Mouse (Mus musculus): Measurements from ENCODE around the gene Prrc2b.
A peak's percentile ranks its signal among the peaks of the same experiment; 100 is the strongest.

The Prrc2b gene

DNA sequence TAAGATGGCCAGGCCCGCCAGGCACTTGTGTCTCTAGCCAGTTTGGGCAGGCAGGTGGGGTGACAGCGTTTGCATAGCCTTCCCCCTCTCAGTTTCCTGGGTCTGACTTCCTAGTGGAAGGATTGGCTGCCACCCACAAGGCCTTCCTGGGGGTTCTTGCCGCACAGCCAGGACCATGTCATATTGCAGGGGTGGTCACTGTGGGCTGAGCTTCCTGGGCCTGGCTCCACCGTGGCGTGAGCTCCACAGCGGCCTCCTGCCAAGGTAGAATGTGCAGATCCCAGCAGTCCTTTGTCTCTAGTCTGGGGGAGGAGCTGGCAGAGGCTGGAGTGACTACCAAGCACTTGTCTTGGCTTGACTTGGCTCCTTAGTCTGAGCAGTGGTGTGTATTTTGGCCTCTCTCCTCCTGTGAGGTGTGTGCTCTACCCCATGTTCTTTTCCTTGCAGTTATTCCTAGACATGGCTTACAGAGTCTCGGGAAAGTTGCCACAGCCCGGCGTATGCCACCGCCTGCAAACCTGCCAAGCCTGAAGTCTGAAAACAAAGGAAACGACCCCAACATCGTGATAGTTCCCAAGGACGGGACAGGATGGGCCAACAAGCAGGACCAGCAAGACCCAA lies 31.9 kb downstream of the Prrc2b start:
- no peak for DNase-seq (ENCODE audit: low read depth, low spot score)

DNA sequence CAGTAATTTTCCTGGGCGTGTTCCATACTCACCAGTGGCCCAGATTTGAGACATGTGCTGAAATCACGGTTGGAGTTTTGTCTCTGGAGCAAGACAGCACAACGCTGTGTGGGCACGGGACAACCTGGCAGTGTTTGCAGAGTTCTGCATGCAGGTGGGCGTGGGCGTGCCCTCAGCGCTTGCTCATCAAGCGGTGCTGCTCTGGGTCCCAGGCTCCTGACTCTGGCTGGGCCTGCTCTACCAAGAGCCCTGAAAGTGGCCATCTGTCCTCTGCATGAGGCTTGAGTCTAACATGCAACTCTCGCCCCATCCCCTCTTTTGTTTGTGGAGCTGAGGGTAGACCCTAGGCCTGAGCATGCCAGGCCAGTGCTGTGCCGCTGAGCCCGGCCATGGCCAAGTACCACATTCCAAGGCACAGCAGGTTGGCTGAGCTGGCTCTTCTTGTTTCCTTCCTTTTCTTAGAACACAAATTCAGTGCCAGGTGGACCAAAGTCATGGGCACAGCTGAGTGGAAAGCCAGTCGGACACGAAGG lies 36.2 kb downstream of the Prrc2b start:
- DNase-seq (ENCODE audit: low read depth, low spot score) = no peak

DNA sequence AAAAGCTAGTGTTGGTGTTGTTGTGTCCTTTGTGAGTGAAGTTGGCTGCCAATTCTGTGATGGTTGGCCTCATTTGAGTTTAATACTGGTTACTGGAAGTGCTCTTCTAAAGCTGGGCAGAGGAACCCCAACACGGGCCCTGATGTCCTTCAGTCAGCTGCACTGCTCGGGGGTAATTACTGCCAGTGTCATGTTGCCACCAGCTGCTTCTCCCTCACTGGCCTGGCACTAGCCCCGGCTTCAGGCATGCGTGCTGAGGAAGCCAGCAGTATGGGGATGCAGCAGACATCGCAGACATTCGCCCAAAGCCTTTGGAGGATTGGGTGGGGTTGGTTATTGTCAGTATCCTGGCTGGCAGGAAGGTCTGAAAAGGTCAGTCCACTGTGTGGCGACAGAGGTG lies 36.8 kb downstream of the Prrc2b start:
- no peak for DNase-seq (ENCODE audit: low read depth, low spot score)

DNA sequence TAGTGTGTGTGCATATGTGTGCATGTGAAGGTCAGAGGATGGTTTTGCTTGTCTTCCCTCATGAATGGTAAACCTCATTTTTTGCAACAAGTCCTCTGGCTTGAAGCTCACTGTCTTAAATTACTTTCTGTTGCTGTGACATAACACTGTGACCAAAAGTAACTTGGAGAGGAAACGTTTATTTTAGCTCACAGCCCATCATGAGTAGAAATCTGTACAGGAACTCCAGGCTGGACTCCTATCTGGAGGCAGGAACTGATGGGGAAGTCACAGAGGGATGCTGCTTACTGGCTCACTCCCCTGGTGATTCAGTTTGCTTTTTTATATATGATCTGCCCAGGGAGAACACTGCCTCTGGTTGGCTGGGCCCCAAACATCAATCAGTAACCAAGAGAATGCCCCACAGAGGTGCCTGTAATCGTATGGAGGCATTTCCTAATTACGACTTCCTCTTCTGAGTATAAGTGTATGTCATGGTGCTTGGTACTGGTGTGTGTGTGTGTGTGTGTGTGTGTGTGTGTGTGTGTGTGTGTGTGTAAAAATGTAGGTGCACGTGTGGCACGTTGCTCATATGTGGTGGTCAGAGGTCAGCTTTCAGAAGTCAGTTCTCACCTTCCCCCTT lies 38.3 kb downstream of the Prrc2b start:
- no peak for DNase-seq (ENCODE audit: low read depth, low spot score)

DNA sequence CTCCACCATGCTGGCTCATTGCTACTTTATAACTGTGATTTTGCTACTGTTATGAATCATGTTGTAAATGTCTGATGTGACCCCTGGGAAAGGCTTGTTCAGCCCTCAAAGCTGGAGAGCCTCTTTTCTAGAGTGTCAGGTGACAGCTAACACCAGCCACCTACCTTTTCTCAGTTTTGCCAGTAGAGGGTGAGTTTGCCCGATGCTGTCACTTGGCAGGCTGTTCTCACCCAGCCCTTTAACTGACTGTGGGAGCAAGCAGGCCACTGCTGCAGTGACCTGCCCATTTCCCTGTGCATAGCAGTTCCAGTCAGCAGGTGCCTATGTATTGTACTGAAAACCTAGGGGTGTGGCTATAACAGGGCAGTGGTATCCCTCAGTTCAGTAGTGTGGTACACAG lies 39.7 kb downstream of the Prrc2b start:
- no peak for DNase-seq (ENCODE audit: low read depth, low spot score)

DNA sequence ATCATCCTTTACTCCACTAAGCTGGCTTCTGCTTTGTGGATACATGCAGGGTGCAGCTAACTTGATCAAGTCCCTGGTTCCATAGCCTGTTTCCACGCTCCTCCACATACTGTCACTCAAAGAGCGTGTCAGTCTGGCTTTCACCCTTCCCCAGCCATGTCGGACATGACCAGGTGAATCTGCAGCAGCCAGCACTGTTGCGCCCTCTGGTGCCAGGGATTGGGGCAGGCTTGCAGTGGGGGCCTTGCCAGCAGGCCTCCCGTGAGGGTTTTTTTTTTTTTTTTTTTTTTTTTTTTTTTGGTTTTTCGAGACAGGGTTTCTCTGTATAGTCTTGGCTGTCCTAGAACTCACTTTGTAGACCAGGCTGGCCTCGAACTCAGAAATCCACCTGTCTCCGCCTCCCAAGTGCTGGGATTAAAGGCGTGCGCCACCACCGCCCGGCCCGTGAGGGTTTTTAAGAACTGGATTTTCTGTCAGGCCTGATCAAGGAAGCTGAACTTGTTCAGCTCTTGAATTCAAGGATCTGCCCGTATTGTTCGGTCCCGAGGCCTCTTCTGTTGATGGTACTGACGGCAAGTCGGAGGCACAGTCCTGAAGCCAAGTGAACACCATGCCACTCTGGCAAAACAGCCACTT lies 41.1 kb downstream of the Prrc2b start:
- DNase-seq (ENCODE audit: low read depth, low spot score) = peak; percentile 27

DNA sequence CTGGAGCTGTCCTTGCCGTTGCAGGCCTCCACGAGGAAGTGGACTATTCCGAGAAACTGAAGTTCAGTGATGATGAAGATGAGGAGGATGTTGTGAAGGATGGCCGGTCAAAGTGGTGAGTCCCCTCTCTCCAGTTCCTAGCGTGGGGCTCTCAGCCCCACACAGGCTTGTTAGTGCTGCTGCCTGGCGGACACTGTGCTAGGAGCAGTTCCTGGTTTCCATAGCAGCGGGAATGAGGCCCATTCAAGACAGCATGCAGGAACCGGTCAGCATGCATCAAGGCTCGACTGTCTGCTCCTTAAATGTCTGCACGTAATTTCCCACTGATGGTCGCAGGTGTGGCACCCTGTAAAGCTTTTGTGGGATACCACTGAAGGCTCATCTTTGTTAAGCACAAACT lies 48.1 kb downstream of the Prrc2b start:
- no peak for DNase-seq (ENCODE audit: low read depth, low spot score)

DNA sequence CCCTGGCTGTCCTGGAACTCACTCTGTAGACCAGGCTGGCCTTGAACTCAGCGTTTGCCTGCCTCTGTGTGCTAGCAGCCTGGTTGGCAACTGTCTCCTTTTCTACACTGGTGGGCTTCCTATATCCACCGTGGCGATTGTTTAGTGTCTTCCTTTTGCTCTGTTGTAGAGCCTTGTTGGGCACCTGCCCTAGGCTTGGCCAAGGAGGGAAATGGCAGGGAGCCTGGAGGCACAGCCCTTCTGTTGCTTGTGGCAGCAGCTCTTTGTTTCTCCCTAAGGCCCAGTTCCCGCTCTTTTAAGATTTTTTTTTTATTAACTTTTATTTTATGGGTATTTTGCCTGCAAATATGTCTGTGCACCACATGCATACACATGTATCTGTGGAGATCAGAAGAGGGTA lies 49.2 kb downstream of the Prrc2b start:
- DNase-seq (ENCODE audit: low read depth, low spot score) = no peak

DNA sequence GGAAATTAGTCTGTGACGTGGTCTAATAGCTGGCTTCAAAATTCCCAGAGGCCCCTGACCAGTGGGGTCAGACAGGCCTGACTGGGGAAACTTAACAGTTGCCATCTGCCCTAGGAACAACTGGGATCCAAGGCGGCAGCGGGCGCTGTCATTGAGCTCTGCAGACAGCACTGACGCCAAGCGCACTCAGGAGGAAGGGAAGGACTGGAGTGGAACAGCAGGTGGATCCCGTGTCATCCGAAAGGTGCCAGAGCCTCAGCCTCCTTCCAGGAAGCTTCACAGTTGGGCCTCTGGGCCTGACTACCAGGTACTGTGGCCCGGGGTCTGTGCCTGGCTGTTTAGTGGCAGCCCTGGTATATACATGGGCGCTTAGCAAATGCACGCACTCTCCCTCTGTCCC lies 49.8 kb downstream of the Prrc2b start:
- DNase-seq (ENCODE audit: low read depth, low spot score) = no peak

DNA sequence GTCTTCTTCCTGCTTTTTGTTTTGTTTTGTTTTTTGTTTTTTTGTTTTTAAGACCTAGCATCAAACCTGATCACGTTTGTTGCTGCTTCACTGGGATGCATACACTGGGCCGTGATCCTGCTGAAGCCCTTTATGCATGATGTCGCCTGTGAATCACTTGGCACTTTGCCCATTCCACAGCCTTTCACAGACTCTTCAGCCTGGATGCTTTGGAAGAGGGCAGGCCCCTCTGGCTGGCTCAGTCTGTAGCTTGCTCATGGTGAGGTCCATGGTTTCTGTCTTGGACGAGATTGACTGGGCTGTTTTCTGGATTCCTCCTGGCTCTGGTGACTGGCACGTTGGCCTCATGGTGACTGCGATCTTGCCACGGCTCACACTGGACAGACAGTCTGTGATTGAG lies 50.6 kb downstream of the Prrc2b start:
- no peak for DNase-seq (ENCODE audit: low read depth, low spot score)

DNA sequence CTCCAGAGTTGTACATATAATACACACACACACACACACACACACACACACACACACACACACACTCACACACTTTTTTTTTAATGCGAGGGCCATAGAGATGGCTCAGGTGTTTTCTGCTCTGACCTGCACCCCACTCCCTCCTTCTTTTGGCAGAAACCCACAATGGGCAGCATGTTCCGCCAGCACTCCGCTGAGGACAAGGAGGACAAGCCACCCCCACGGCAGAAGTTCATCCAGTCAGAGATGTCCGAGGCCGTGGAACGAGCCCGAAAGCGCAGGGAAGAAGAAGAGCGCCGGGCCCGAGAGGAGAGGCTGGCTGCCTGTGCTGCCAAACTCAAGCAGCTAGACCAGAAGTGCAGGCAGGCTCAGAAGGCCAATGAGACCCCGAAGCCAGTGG lies 53.0 kb downstream of the Prrc2b start:
- DNase-seq (ENCODE audit: low read depth, low spot score) = no peak

DNA sequence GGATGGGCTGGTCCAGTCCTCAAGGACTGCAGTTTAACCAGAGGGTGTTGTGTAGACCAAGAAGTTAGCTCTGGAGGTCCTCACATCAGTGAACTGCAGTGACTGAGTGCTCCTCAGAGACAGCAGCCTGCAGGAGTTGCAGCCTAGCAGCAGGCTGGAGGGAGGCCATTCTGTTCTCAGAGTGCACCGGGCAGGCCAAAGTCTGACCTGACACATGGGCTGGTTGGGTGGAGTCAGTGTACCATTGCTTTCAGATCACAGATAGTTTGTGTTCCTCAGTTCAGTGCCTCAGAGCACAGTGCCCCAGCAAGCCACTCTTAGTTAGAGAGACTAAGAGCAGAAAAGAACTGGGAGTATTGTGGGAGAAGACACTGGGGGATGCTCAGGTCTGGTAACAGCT lies 56.8 kb downstream of the Prrc2b start:
- DNase-seq (ENCODE audit: low read depth, low spot score) = no peak

DNA sequence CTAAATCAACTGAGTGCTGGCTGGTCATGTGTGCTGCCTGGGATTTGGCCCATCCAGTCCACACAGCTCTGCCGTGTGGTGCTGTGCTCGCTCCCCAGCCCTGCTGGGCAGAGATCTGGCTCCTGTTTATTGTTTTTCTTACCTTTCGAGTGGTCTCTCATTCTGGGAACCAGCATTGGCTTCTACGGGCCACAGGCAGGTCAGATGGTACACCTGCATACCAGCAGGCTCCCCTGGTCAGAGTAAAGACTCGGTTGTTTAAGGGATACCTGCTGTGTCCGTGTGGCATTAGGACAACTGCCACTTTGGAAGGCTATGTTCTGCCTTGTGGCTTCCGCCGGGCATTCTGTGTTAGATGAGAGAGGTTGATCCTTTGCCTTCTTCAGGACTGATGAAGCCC lies 60.8 kb downstream of the Prrc2b start:
- DNase-seq (ENCODE audit: low read depth, low spot score) = no peak

DNA sequence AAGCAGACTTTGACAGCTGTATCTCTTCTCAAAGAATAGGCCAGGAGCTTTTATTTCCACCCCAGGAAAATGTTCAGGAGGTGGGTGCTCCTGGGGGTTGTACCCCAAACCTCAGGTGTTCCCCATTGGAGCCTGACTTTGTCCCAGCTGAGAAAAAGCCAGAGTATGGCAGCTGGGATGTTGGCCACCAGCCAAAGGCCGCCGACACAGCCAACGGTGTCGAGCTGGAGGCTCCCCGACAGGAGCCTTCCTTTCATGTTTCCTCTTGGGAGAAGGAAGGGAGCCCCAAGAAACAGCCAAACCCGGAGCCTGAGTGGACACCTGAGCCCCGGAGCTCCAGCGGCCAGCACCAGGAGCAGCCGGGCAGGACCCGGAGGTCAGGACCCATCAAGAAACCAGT lies 62.1 kb downstream of the Prrc2b start:
- DNase-seq (ENCODE audit: low read depth, low spot score) = no peak

DNA sequence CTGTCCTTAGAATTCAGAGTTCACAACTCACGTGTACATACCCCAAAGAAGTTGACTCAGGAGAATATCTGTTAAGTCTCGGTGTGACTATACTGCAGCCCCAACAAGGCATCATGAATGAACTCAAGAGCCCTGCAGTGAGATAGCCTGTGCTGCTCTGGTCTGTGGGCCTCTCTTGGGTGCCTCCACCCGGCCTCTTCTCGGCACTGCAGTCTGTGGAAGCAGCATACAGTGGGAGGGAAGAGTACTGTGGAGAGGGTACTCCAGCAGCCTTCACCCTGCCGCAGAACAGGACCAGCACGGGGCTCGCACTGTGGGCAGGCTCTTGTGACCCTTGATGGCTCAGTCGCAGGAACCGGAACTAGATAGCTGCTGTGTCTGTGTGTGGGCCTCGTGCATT lies 64.7 kb downstream of the Prrc2b start:
- DNase-seq (ENCODE audit: low read depth, low spot score) = no peak

DNA sequence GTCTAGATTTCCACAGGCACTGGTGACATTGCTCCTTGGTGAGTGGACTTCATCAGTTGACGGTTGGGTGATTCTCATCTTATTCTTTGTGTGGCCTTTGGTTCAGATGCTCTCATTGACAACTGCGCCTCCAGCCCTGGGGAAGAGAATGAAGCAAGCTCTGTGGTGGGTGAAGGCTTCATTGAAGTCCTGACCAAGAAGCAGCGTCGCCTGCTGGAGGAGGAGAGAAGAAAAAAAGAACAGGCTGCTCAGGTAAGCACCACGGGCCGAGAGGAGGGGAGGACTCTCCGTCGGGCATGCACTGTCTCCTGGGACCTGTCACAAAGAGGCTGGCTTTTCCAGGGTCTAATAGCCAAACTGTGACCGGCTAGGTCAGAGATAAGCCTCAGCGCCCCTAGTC lies 65.6 kb downstream of the Prrc2b start:
- DNase-seq (ENCODE audit: low read depth, low spot score) = no peak

DNA sequence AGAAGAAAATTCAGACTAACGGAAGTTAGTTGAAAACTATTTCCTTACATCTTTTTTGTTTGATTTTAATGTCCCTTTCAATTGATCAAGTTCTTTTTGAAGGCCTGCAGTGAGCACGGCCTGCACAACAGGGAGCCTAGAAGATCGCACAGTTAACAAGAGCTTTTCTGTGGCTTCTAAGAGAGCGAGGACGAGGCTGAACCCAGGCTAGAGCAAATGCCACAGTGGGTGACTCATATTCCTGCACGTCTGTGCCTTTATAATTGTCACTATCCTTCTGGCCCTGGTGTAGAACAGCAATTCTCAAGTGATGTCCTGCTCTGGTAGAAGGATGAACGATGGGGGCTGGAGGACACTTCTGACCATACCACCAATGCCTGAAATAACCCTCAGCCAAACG lies 66.8 kb downstream of the Prrc2b start:
- DNase-seq (ENCODE audit: low read depth, low spot score) = no peak

DNA sequence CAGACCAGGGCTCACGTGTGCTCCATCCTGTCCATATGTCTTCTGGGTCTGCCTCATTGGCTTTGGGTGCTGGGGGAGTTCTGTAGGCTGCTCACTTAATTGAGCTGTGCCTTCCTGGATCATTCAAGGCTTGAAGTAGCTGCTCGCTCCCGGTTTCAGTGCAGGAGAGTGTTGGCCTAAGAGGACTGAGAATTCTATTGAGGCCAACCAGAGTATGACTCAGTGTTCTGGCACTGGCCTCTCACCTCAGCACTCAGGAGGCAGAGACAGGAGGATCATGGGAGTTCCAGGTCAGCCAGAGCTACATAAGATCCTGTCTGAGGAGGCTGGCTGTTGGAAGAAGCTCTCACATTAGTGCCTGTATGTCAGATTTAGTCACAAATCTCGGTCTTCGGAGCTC lies 67.2 kb downstream of the Prrc2b start:
- DNase-seq (ENCODE audit: low read depth, low spot score) = no peak

DNA sequence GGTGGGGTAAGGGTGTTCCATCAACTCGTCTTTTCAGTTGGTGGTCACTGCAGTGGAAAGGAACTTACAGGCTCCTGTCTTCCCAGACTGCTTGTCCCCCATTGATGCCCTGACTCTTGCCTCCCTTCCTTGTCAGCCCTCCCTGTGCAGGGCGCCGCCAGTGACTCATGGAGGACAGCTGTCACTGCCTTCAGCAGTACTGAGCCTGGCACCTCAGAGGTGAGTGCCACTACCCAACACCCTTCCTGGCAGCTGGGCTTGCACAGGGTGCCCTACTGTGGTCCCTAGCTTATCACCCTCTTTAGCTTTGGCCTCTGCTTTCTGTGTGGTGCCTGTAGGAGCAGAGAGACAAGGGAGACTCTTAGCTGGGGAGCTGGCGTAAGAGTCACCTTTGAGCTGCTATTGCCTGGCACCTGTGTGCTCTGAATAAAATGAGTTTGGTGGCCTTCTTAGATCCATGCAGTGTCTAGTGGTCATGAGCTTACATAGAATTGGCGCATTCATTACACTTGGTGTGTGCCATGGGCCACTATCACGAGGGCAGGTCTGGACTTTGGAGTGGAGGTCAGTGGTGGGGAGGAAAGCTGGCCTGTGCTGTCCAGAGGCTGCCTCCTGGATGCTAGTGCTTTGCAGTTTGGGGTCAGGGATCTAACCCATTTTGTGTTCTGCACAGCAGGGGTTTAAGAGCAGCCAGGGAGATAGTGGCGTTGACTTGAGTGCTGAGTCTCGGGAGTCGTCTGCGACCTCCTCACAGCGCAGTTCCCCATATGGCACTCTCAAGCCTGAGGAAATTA lies 67.9 kb downstream of the Prrc2b start:
- DNase-seq (ENCODE audit: low read depth, low spot score) = no peak

DNA sequence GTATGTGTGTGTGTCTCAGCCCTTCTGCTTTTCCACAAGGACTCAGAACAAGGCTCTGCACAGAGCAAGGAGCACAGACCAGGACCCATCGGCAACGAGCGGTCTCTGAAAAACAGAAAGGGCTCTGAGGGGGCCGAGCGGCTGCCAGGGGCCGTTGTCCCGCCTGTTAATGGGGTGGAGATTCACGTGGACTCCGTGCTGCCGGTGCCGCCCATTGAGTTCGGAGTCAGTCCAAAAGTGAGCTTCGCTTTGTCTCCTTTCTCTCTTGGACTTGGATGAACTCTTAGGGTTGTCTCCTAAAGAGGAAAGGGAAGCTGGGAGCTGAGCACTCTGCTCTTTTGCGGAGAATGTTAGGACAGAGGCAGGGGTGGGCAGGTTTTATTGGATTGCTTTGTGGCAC lies 68.6 kb downstream of the Prrc2b start:
- no peak for DNase-seq (ENCODE audit: low read depth, low spot score)

DNA sequence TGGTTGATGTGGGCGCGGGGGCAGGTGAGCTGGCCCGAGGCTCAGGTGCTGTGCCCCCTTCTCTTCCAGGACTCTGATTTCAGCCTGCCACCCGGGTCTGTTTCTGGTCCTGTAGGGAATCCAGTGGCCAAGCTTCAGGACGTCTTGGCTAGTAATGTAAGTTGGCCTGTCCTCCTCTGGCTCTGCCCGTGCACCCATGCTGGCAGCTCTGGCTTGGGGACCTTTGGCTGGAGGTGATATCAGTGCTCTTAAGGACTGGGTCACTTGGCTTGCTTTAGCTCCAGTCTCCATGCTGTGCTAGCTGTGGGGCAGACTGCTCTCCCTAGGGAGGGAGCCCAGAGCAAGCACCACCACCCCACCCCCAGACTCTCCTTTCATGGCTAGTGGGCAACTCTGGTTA lies 69.1 kb downstream of the Prrc2b start:
- no peak for DNase-seq (ENCODE audit: low read depth, low spot score)

DNA sequence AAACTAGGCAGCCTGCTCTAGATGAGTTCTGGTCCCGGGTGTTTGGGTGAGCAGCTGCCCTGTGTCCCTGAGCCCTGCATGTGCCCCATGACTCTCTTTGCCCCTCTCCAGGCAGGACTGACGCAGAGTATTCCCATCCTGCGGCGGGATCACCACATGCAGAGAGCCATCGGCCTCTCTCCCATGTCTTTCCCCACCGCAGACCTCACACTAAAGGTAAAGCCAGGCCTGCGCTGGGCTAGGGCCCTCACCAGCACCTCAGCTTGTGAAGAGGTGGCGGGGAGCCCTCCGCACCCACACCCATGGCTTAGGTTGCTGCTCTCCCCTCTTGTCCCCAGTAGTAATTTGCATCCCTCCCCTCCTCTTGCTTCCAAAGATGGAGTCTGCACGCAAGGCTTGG lies 70.1 kb downstream of the Prrc2b start:
- DNase-seq (ENCODE audit: low read depth, low spot score) = no peak

Measured in mesoderm, embryonic 11.5 days (tissue).